Mouse (Mus musculus) bone marrow, adult 2 months (tissue): ENCODE measurements at regions not wholly inside any gene's neighbourhood (a gene's known extent, or its start where the extent isn't known, plus 50 kb on each side); places are given as distances from the start of the nearest gene placed in this dataset.

Experiments
- H3K27ac ChIP-seq: fragments of 200-500 bp; 2 replicates; pipeline ENCODE4 v1.5.1; 2012; ENCODE audit warnings: low read depth, mild to moderate bottlenecking, control low read depth, inconsistent platforms, low read length; ENCODE audit not compliant: control insufficient read depth, poor library complexity, insufficient read depth
- H3K4me1 ChIP-seq: fragments of 200-500 bp; 2 replicates; pipeline ENCODE4 v1.6.1; 2011; ENCODE audit warnings: low read length; ENCODE audit not compliant: control insufficient read depth, insufficient read depth
- H3K4me3 ChIP-seq: fragments of 200-500 bp; replicated peaks from 2 replicates; pipeline ENCODE3; 2011; ENCODE audit warnings: mild to moderate bottlenecking, low read depth, low read length, control low read depth; ENCODE audit not compliant: control insufficient read depth
- CTCF ChIP-seq: fragments of 200-500 bp; IDR thresholded peaks from 2 replicates; pipeline ENCODE4 v1.5.1; 2011; ENCODE audit warnings: low read length, control low read depth; ENCODE audit not compliant: control insufficient read depth, insufficient read depth
- POLR2A ChIP-seq: fragments of 200-500 bp; IDR thresholded peaks from 2 replicates; pipeline ENCODE4 v1.6.1; 2011; ENCODE audit warnings: low read depth, mild to moderate bottlenecking, control low read depth, low read length, borderline replicate concordance; ENCODE audit not compliant: control insufficient read depth
- WGBS: fragments of 180-500 bp; shearing (Covaris S2); methylation state at CpG from one replicate; pipeline ENCODE4 v1.1.7; 2018; 5-methylcytosine and 5-hydroxymethylcytosine counted together

GRCm38 (mm10) chr10:67679382-67679781 is 130.6 kb upstream of the Ado start:
- WGBS: 77% methylated on average over 4 of the region's 4 CpGs
- Histone ChIP-seq H3K4me3 (no peak overlapping the region), H3K27ac (no peak overlapping the region), H3K4me1 (no peaks in the 10 kb centered on the region; the same call in 1 of the 2 replicates)
- TF ChIP-seq POLR2A: no peak
- TF ChIP-seq CTCF: no peak

- Histone ChIP-seq H3K4me1 (no peaks in the 10 kb centered on the region; the same call in 1 of the 2 replicates), H3K27ac (no peak overlapping the region), H3K4me3 (no peak overlapping the region)
- 76% methylated on average over 8 of the region's 8 CpGs for WGBS
- TF ChIP-seq POLR2A (no peak), CTCF (no peak)
Measured at GRCm38 (mm10) chr10:67673450-67673849, 124.7 kb upstream of the Ado start.

DNA sequence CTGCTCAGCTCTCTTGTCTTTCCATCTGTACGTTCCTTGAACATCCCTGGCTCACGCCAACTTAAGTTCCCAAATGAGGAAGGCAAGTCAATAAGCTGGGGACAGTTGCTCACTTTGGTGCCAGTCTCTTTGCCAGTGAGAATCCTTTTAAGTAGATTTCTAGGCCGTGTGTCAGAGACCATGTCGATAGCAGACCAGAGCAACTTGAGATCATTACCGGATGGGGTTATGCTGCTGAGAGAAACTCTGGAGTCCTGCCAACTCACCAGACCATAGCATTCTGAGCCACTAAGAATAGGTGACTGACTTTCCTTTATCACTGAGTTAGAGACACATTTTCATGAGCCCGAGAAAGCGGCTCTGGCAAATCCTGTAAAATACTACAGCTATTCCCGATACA is 123.5 kb upstream of the Ado start:
- no peak for TF ChIP-seq CTCF
- no peak for TF ChIP-seq POLR2A
- no peak overlapping the region for H3K4me3 ChIP-seq
- 68% methylated on average over 8 of the region's 8 CpGs for WGBS
- H3K4me1 ChIP-seq: no peaks in the 10 kb centered on the region; the same call in 1 of the 2 replicates
- no peak overlapping the region for H3K27ac ChIP-seq

DNA sequence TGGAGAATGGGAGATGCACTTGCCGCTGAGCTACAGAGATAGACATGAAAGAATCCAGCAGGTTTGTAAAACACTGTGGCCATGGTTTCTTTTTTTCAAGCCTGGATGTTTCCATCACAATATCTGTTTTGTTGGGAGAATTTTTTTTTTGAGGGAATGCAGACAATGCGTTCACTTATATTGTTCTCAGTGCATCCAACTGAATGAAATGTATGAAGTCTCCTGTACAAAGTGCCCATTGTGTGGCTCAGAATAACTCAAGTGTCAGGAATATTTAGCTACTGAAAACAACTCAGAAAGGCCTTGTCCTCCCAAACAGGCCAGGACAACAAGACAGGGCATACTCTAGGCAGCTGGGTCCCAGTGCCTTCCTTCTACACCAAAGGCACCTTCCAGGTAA is 120.3 kb upstream of the Ado start:
- no peak for TF ChIP-seq POLR2A
- no peak for TF ChIP-seq CTCF
- Histone ChIP-seq H3K4me3 (no peak overlapping the region), H3K27ac (no peak overlapping the region), H3K4me1 (no peaks in the 10 kb centered on the region; the same call in 1 of the 2 replicates)
- WGBS: 92% methylated on average over 2 of the region's 2 CpGs

- no peak for TF ChIP-seq POLR2A
- no peak for TF ChIP-seq CTCF
- WGBS: 66% methylated on average over 3 of the region's 3 CpGs
- H3K27ac ChIP-seq: no peak overlapping the region
Measured at GRCm38 (mm10) chr10:67663028-67663427, 114.3 kb upstream of the Ado start.

GRCm38 (mm10) chr10:67661666-67662065 is 112.9 kb upstream of the Ado start:
- Histone ChIP-seq H3K27ac (no peak overlapping the region), H3K4me1 (no peaks in the 10 kb centered on the region; the same call in 1 of the 2 replicates), H3K4me3 (no peak overlapping the region)
- WGBS: 53% methylated on average over 4 of the region's 4 CpGs
- TF ChIP-seq POLR2A (no peak), CTCF (no peak)

More at GRCm38 (mm10) chr10:67663028-67663427, 114.3 kb upstream of the Ado start:
- Histone ChIP-seq H3K4me1 (no peaks in the 10 kb centered on the region; the same call in 1 of the 2 replicates), H3K4me3 (no peak overlapping the region)

- H3K4me1 ChIP-seq: no peaks in the 10 kb centered on the region; the same call in 1 of the 2 replicates
- H3K27ac ChIP-seq: no peak overlapping the region
- whole genome bisulfite sequencing: 22% methylated on average over 4 of the region's 4 CpGs
- TF ChIP-seq POLR2A (no peak), CTCF (no peak)
- H3K4me3 ChIP-seq: no peak overlapping the region
Measured at GRCm38 (mm10) chr10:67658005-67658545, 109.3 kb upstream of the Ado start.

DNA sequence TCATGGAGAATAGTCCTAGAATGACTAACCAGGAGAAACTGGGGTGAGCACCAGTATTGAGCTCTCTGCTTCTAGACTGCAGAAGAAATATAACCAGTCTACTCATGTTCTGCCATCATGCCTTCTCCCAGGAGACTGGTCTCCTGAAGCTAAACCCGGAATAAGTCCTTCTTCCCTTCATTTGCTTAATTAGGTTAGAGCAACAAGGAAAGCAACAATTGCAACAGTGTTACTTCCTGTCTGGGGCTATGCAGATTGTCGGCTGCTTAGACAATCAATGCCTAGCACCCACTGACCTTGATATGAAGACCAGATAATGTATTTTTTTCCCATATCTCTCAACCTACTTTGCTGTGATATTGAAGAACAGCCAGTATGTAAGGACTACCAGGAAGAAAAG is 108.5 kb upstream of the Ado start:
- no peak for TF ChIP-seq CTCF
- no peak for TF ChIP-seq POLR2A
- WGBS: 13% methylated on average over 2 of the region's 2 CpGs
- no peak overlapping the region for H3K4me3 ChIP-seq
- H3K27ac ChIP-seq: no peak overlapping the region
- no peaks in the 10 kb centered on the region; the same call in 1 of the 2 replicates for H3K4me1 ChIP-seq

DNA sequence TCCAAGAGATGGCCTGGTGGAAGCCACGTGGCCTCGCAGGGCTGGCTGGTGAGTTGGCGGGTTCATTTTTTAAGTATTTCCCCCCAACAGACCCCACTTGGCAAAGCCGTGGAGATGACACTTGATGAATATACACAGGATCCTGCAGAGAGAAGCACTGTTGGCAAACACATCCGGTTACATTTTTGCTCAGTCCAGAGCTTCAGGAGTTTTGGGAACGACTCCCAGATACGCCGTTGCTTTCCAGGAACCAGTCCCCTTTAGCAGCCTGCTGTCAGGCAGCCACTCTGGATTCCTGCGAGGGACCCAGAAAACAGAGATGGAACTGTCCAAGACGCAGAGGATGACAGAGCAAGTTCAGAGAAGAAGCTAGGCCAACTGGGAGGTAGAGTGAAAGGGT is 105.8 kb upstream of the Ado start:
- Histone ChIP-seq H3K27ac (no peak overlapping the region), H3K4me3 (no peak overlapping the region), H3K4me1 (no peaks in the 10 kb centered on the region; the same call in 1 of the 2 replicates)
- 83% methylated on average over 10 of the region's 10 CpGs for WGBS
- TF ChIP-seq POLR2A (no peak), CTCF (no peak)
